Mouse (Mus musculus) MEL (cell line): ENCODE measurements around the gene H2afv. TPM values are rescaled to one million over a fixed set of nuclear protein-coding genes. Genes with fewer than 3 reads are reported as not detected.

Experiments used
- DNase-seq: peaks from one replicate; pipeline ENCODE4 v3.0.0; 2011; ENCODE audit warnings: low read depth, low spot score
- H3K27ac ChIP-seq: 2 replicates; pipeline ENCODE4 v1.5.1; 2012; ENCODE audit warnings: low read depth, mild to moderate bottlenecking, control low read depth, low read length, moderate library complexity; ENCODE audit not compliant: control insufficient read depth
- H3K27me3 ChIP-seq, 2 experiments: fragments of 150-350 bp in 1 of 2; sonication (generic) in 1 of 2; 2 replicates each; pipeline ENCODE4 v1.6.1; 2012; ENCODE audit warnings: low read length in 2 of 2, mild to moderate bottlenecking in 2 of 2, improper control_type of control experiment in 1 of 2, moderate library complexity in 1 of 2; ENCODE audit not compliant: insufficient read depth in 2 of 2, control insufficient read depth in 1 of 2
- H3K36me3 ChIP-seq, 2 experiments: 2 replicates each; pipeline ENCODE4 v1.6.1; 2012 to 2014; ENCODE audit warnings: low read length in 2 of 2, improper control_type of control experiment in 1 of 2, inconsistent platforms in 1 of 2, mild to moderate bottlenecking in 1 of 2; ENCODE audit not compliant: insufficient read depth in 2 of 2, control insufficient read depth in 1 of 2
- H3K4me1 ChIP-seq, 2 experiments: fragments of 150-350 bp in 1 of 2; sonication (generic) in 1 of 2; 2 replicates each; pipeline ENCODE4 v1.6.1; 2012; ENCODE audit warnings: low read length in 2 of 2, improper control_type of control experiment in 1 of 2, mild to moderate bottlenecking in 1 of 2; ENCODE audit not compliant: insufficient read depth in 2 of 2, control insufficient read depth in 1 of 2
- H3K4me3 ChIP-seq, 2 experiments: fragments of 150-350 bp in 1 of 2; sonication (generic) in 1 of 2; 2 replicates each; pipeline ENCODE4 v1.5.1; 2012; ENCODE audit warnings: low read depth in 2 of 2, low read length in 2 of 2, mild to moderate bottlenecking in 2 of 2, moderate library complexity in 2 of 2, control low read depth in 1 of 2, improper control_type of control experiment in 1 of 2; ENCODE audit not compliant: control insufficient read depth in 1 of 2, insufficient read depth in 1 of 2
- H3K79me2 ChIP-seq: 2 replicates; pipeline ENCODE4 v1.6.1; 2012; ENCODE audit warnings: mild to moderate bottlenecking, low read length, moderate library complexity; ENCODE audit not compliant: control insufficient read depth, poor library complexity, insufficient read depth
- H3K9ac ChIP-seq: 2 replicates; pipeline ENCODE4 v1.6.1; 2012; ENCODE audit warnings: low read depth, mild to moderate bottlenecking, control low read depth, low read length, moderate library complexity; ENCODE audit not compliant: control insufficient read depth, poor library complexity, severe bottlenecking
- H3K9me3 ChIP-seq: fragments of 150-350 bp; sonication (generic); replicated peaks from 2 replicates; pipeline ENCODE4 v1.6.1; 2012; ENCODE audit warnings: mild to moderate bottlenecking, low read length, improper control_type of control experiment, moderate library complexity; ENCODE audit not compliant: insufficient read depth
- CHD1 ChIP-seq: IDR thresholded peaks from 2 replicates; pipeline ENCODE4 v1.6.1; 2012; ENCODE audit warnings: low read depth, mild to moderate bottlenecking, inconsistent platforms, low read length, improper control_type of control experiment
- ELF1 ChIP-seq: IDR thresholded peaks from 2 replicates; pipeline ENCODE4 v1.6.1; 2014; ENCODE audit warnings: low read depth, mild to moderate bottlenecking, inconsistent platforms, low read length, improper control_type of control experiment, moderate library complexity
- EP300 ChIP-seq, 2 experiments: IDR thresholded peaks; 2 replicates each; pipeline ENCODE4 v1.6.1; 2011; ENCODE audit warnings: improper control_type of control experiment in 2 of 2, low read length in 2 of 2, low read depth in 1 of 2, mild to moderate bottlenecking in 1 of 2
- ETS1 ChIP-seq: IDR thresholded peaks from 2 replicates; pipeline ENCODE4 v1.6.1; 2012; ENCODE audit warnings: low read depth, mild to moderate bottlenecking, inconsistent platforms, low read length, improper control_type of control experiment, moderate library complexity
- GATA1 ChIP-seq: IDR thresholded peaks from 2 replicates; pipeline ENCODE4 v1.6.1; 2011; ENCODE audit warnings: low read depth, low read length, improper control_type of control experiment
- HCFC1 ChIP-seq: IDR thresholded peaks from 2 replicates; pipeline ENCODE4 v1.6.1; 2012; ENCODE audit warnings: low read depth, mild to moderate bottlenecking, inconsistent platforms, low read length, improper control_type of control experiment, moderate library complexity
- MAX ChIP-seq: IDR thresholded peaks from 2 replicates; pipeline ENCODE4 v1.6.1; 2011; ENCODE audit warnings: low read length, improper control_type of control experiment
- MAZ ChIP-seq: IDR thresholded peaks from 2 replicates; pipeline ENCODE4 v1.6.1; 2012; ENCODE audit warnings: low read depth, mild to moderate bottlenecking, inconsistent platforms, low read length, improper control_type of control experiment
- MEF2A ChIP-seq: IDR thresholded peaks from 2 replicates; pipeline ENCODE4 v1.6.1; 2014; ENCODE audit warnings: low read depth, mild to moderate bottlenecking, inconsistent platforms, low read length, improper control_type of control experiment; ENCODE audit not compliant: poor library complexity, insufficient replicate concordance, severe bottlenecking; ENCODE audit errors: extremely low read depth
- MXI1 ChIP-seq: IDR thresholded peaks from 2 replicates; pipeline ENCODE4 v1.6.1; 2011; ENCODE audit warnings: mild to moderate bottlenecking, low read depth, low read length, improper control_type of control experiment
- MYC ChIP-seq: IDR thresholded peaks from 2 replicates; pipeline ENCODE4 v1.6.1; 2011; ENCODE audit warnings: low read depth, mild to moderate bottlenecking, low read length, improper control_type of control experiment, moderate library complexity
- NELFE ChIP-seq: IDR thresholded peaks from 2 replicates; pipeline ENCODE4 v1.6.1; 2011; ENCODE audit warnings: low read depth, low read length, improper control_type of control experiment
- NRF1 ChIP-seq: IDR thresholded peaks from 2 replicates; pipeline ENCODE4 v1.6.1; 2014; ENCODE audit warnings: low read depth, mild to moderate bottlenecking, inconsistent platforms, low read length, improper control_type of control experiment, moderate library complexity; ENCODE audit not compliant: poor library complexity, insufficient read depth, severe bottlenecking
- POLR2A ChIP-seq, 2 experiments: IDR thresholded peaks; 2 replicates each; pipeline ENCODE4 v1.6.1; 2011 to 2012; ENCODE audit warnings: low read length in 2 of 2, mild to moderate bottlenecking in 2 of 2, control low read depth in 1 of 2, improper control_type of control experiment in 1 of 2, low read depth in 1 of 2, moderate library complexity in 1 of 2; ENCODE audit not compliant: control insufficient read depth in 1 of 2, insufficient read depth in 1 of 2, poor library complexity in 1 of 2
- POLR2AphosphoS2 ChIP-seq: IDR thresholded peaks from 2 replicates; pipeline ENCODE4 v1.6.1; 2011; ENCODE audit warnings: low read length, improper control_type of control experiment
- POLR2AphosphoS5 ChIP-seq: IDR thresholded peaks from 2 replicates; pipeline ENCODE4 v1.6.1; 2012; ENCODE audit warnings: low read depth, borderline replicate concordance, mild to moderate bottlenecking, inconsistent platforms, low read length, moderate library complexity, mixed read lengths
- RAD21 ChIP-seq: IDR thresholded peaks from 2 replicates; pipeline ENCODE4 v1.6.1; 2011; ENCODE audit warnings: mild to moderate bottlenecking, low read depth, low read length, improper control_type of control experiment
- RCOR1 ChIP-seq: IDR thresholded peaks from 2 replicates; pipeline ENCODE4 v1.6.1; 2012; ENCODE audit warnings: low read depth, mild to moderate bottlenecking, inconsistent platforms, low read length, improper control_type of control experiment
- SIN3A ChIP-seq: IDR thresholded peaks from 2 replicates; pipeline ENCODE4 v1.6.1; 2012; ENCODE audit warnings: low read length, improper control_type of control experiment, inconsistent platforms
- SMC3 ChIP-seq: IDR thresholded peaks from 2 replicates; pipeline ENCODE4 v1.6.1; 2011; ENCODE audit warnings: low read depth, low read length, improper control_type of control experiment
- TAL1 ChIP-seq: IDR thresholded peaks from 2 replicates; pipeline ENCODE4 v1.6.1; 2012; ENCODE audit warnings: mild to moderate bottlenecking, inconsistent platforms, low read length, moderate library complexity, mixed read lengths
- TBP ChIP-seq: IDR thresholded peaks from 2 replicates; pipeline ENCODE4 v1.8.0; 2011; ENCODE audit warnings: low read depth, low read length, improper control_type of control experiment
- TCF12 ChIP-seq: IDR thresholded peaks from 2 replicates; pipeline ENCODE4 v1.6.1; 2014; ENCODE audit warnings: low read depth, mild to moderate bottlenecking, inconsistent platforms, low read length, improper control_type of control experiment, moderate library complexity
- USF1 ChIP-seq: IDR thresholded peaks from 2 replicates; pipeline ENCODE4 v1.6.1; 2014; ENCODE audit warnings: low read depth, mild to moderate bottlenecking, inconsistent platforms, low read length, improper control_type of control experiment, moderate library complexity
- ZKSCAN1 ChIP-seq: IDR thresholded peaks from 2 replicates; pipeline ENCODE4 v1.6.1; 2012; ENCODE audit warnings: low read depth, mild to moderate bottlenecking, inconsistent platforms, low read length, improper control_type of control experiment, moderate library complexity
- ZMIZ1 ChIP-seq: IDR thresholded peaks from 2 replicates; pipeline ENCODE4 v1.6.1; 2012; ENCODE audit warnings: low read depth, mild to moderate bottlenecking, inconsistent platforms, low read length, improper control_type of control experiment, moderate library complexity
- ZNF384 ChIP-seq: IDR thresholded peaks from 2 replicates; pipeline ENCODE4 v1.6.1; 2012; ENCODE audit warnings: low read depth, mild to moderate bottlenecking, inconsistent platforms, low read length, improper control_type of control experiment
- polyA plus RNA-seq, 2 experiments: library from polyadenylated mRNA; stranded (reverse) in 1 of 2; unstranded in 1 of 2; fragments of >175 nt in 1 of 2; fragments of >200 nt in 1 of 2; gene quantifications; 2 replicates each; pipeline versions ENCODE4 v1.2.1 to v1.2.4; 2012; ENCODE audit warnings: low replicate concordance in 2 of 2, low read depth in 1 of 2; ENCODE audit not compliant: insufficient read length in 2 of 2, insufficient read depth in 1 of 2, missing spikeins in 1 of 2
- total RNA-seq: library from RNA; depleted of rRNA; stranded (reverse); fragments of 300-350 nt; gene quantifications from 2 replicates; pipeline ENCODE4 v1.2.3, GENCODE M21; 2012

The H2afv gene
- total and polyA plus RNA-seq, 3 experiments, result 97.2 to 159 TPM; not detected in 1

- Histone ChIP-seq H3K4me3 (peak within 1 kb of the TSS; percentile 87 to 100), H3K27ac (peak within 1 kb of the TSS; percentile 95), H3K4me1 (peaks cover 8 to 9% of the 10 kb centered on the region in 2 experiments; a peak in 3 of 4 replicates), H3K9ac (peak within 1 kb of the TSS; percentile 100), H3K36me3 (peaks cover under 1 to 21% of the 10 kb centered on the region in 2 experiments; a peak in 3 of 4 replicates), H3K27me3 (no peaks in the 10 kb centered on the region), H3K79me2 (peaks cover 44% of the 10 kb centered on the region), H3K9me3 (no peaks in the 10 kb centered on the region)
- DNase-seq, result peak; percentile 95
- TF ChIP-seq GATA1, result no peak
- TF ChIP-seq NRF1, result no peak
- peak; percentile 34; the same call in 1 of the 2 replicates for TF ChIP-seq USF1
- TF ChIP-seq SIN3A, result peak; percentile 93
- TF ChIP-seq POLR2AphosphoS2, result peak; percentile 98
- TF ChIP-seq POLR2AphosphoS5, result no peak
- TF ChIP-seq MEF2A, result no peak
- no peak for TF ChIP-seq ZNF384
- TF ChIP-seq POLR2A (IDR thresholded peaks at IDR 0.05; ENCODE audit: control insufficient read depth in 1 of 2, insufficient read depth in 1 of 2, low read depth in 1 of 2, low read length in 2 of 2, poor library complexity in 1 of 2), result peak; percentile 78 to 98
- TF ChIP-seq HCFC1, result peak; percentile 91
- TF ChIP-seq TAL1, result no peak
- peak; percentile 69 for TF ChIP-seq MYC
- TF ChIP-seq MAZ, result peak; percentile 95
- TF ChIP-seq RCOR1, result 0 out of 2 replicates have a peak, but pooled peaks have one; percentile 10
- no peak for TF ChIP-seq RAD21
- peak; percentile 93 for TF ChIP-seq MXI1
- peak; percentile 60 for TF ChIP-seq ETS1
- TF ChIP-seq MAX, result peak; percentile 85
- 0 out of 2 replicates have a peak, but pooled peaks have one; percentile 33 for TF ChIP-seq CHD1
- TF ChIP-seq ZKSCAN1, result no peak
- TF ChIP-seq SMC3, result peak; percentile 20; the same call in 1 of the 2 replicates
- TF ChIP-seq EP300 (IDR thresholded peaks at IDR 0.05; ENCODE audit: low read depth in 1 of 2, low read length in 2 of 2), result no peak
- TF ChIP-seq TBP, result peak; percentile 61; the same call in 1 of the 2 replicates
- TF ChIP-seq ZMIZ1, result peak; percentile 93
- TF ChIP-seq TCF12, result peak; percentile 61
- peak; percentile 98 for TF ChIP-seq NELFE
- TF ChIP-seq ELF1, result peak; percentile 86
These were observed 31.7 kb upstream of the H2afv start, which contains the start of gene Purb for GRCm38 (mm10) chr11:6475867-6476484. Purb (minus strand) TSS chr11:6475917.
